Mouse (Mus musculus) liver, postnatal 0 days (tissue): ENCODE measurements at regions not wholly inside any gene's neighbourhood (a gene's known extent, or its start where the extent isn't known, plus 50 kb on each side); places are given as distances from the start of the nearest gene placed in this dataset.

Experiments
- CTCF ChIP-seq: sonication (generic); IDR thresholded peaks from 2 replicates; pipeline ENCODE4 v1.5.1; 2016; ENCODE audit warnings: antibody characterized with exemption, low read depth
- EP300 ChIP-seq: IDR thresholded peaks from 2 replicates; pipeline ENCODE4 v1.6.1; 2016; ENCODE audit warnings: antibody characterized with exemption, low read depth, mild to moderate bottlenecking

DNA sequence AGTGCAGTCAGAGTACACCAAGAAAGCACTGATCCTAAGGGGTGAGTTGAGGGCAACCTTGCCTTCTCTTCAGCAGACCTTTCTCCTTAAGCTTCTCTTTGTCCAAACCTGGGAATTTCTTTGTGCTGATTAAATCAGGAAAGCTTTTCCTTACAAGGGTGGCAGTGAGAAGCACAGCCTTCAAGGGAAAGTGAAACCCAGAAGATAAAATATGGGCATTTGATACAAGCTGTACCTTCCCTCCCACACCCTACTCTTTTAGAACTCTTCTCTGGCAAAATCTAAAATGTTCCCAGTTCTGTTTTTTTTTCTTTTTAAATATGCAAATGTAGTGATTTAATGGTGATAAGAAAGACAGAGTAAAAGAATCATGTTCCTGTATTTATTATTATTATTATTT is 243.8 kb downstream of the Ar start:
- TF ChIP-seq CTCF (no peak), EP300 (no peak)
